Mouse (Mus musculus): ENCODE results near the gene Capn10. TPM values are rescaled to one million over a fixed set of nuclear protein-coding genes. Genes with fewer than 3 reads are reported as not detected.

Gene Capn10
- 43.1 and 50.8 TPM in 2 replicates for polyA plus RNA-seq (2016; fragmentation: Nextera tagmentation; extraction: Ambion mirVana)

GRCm38 (mm10) chr1:92934182-92934827 is at the start of gene Capn10:
Gene Capn10 (plus strand): TSS chr1:92934376.
- Histone ChIP-seq H3K27ac (replicated peaks) (peak within 1 kb of the TSS; percentile 92), H3K9me3 (replicated peaks) (no peaks in the 10 kb centered on the region; the same call in 1 of the 2 replicates), H3K36me3 (peaks cover 18% of the 10 kb centered on the region), H3K4me3 (peak within 1 kb of the TSS; percentile 82), H3K4me1 (peaks cover 36% of the 10 kb centered on the region), H3K27me3 (ENCODE audit: low read depth, poor library complexity, severe bottlenecking) (no peaks in the 10 kb centered on the region)
- WGBS, result under 1% methylated on average over 45 of the region's 45 CpGs
- peak; percentile 97 for DNase-seq (ENCODE audit: low spot score)

GRCm38 (mm10) chr1:92888901-92889655 is 45.1 kb upstream of the Capn10 start:
- H3K36me3 ChIP-seq, result no peaks in the 10 kb centered on the region
- 73% methylated on average over 7 of the region's 7 CpGs for WGBS
- H3K27ac ChIP-seq (replicated peaks), result no peak overlapping the region; the same call in 1 of the 2 replicates
- no peaks in the 10 kb centered on the region for H3K4me1 ChIP-seq
- H3K27me3 ChIP-seq (ENCODE audit: low read depth, poor library complexity, severe bottlenecking), result no peaks in the 10 kb centered on the region
- DNase-seq (ENCODE audit: low spot score), result no peak
- H3K9me3 ChIP-seq (replicated peaks), result no peaks in the 10 kb centered on the region
- no peak overlapping the region for H3K4me3 ChIP-seq

GRCm38 (mm10) chr1:92892791-92893190 is 41.4 kb upstream of the Capn10 start:
- H3K9me3 ChIP-seq (replicated peaks), result no peaks in the 10 kb centered on the region
- WGBS, result 70% methylated on average over 3 of the region's 3 CpGs
- no peak for DNase-seq (ENCODE audit: low spot score)
- H3K4me3 ChIP-seq, result no peak overlapping the region
- no peak overlapping the region for H3K27ac ChIP-seq (replicated peaks)
- peaks cover 5% of the 10 kb centered on the region; the same call in 1 of the 2 replicates for H3K27me3 ChIP-seq (ENCODE audit: low read depth, poor library complexity, severe bottlenecking)
- H3K36me3 ChIP-seq, result no peaks in the 10 kb centered on the region
- no peaks in the 10 kb centered on the region for H3K4me1 ChIP-seq

GRCm38 (mm10) chr1:92893896-92894295 is 40.3 kb upstream of the Capn10 start:
- Histone ChIP-seq H3K27me3 (ENCODE audit: low read depth, poor library complexity, severe bottlenecking) (peaks cover 12% of the 10 kb centered on the region; the same call in 1 of the 2 replicates), H3K27ac (replicated peaks) (no peak overlapping the region), H3K4me3 (no peak overlapping the region), H3K4me1 (no peaks in the 10 kb centered on the region), H3K9me3 (replicated peaks) (no peaks in the 10 kb centered on the region), H3K36me3 (no peaks in the 10 kb centered on the region)
- WGBS, result 75% methylated on average over 3 of the region's 3 CpGs
- DNase-seq (ENCODE audit: low spot score), result no peak

- DNase-seq (ENCODE audit: low spot score), result peak; percentile 82
- Histone ChIP-seq H3K4me1 (no peaks in the 10 kb centered on the region), H3K27ac (replicated peaks) (no peak overlapping the region), H3K9me3 (replicated peaks) (no peaks in the 10 kb centered on the region), H3K36me3 (no peaks in the 10 kb centered on the region), H3K4me3 (no peak overlapping the region), H3K27me3 (ENCODE audit: low read depth, poor library complexity, severe bottlenecking) (peaks cover 23% of the 10 kb centered on the region)
- 10% methylated on average over 3 of the region's 3 CpGs for WGBS
Observed at GRCm38 (mm10) chr1:92895089-92895488, 39.1 kb upstream of the Capn10 start.

GRCm38 (mm10) chr1:92902786-92903185 is 31.4 kb upstream of the Capn10 start, which contains the start of gene Ankmy1:
Gene Ankmy1 (minus strand): TSS chr1:92902906.
- Histone ChIP-seq H3K36me3 (no peaks in the 10 kb centered on the region), H3K4me1 (peaks cover 31% of the 10 kb centered on the region), H3K9me3 (replicated peaks) (no peaks in the 10 kb centered on the region), H3K27ac (replicated peaks) (no peak within 1 kb of the TSS), H3K27me3 (ENCODE audit: low read depth, poor library complexity, severe bottlenecking) (peaks cover 55% of the 10 kb centered on the region), H3K4me3 (peak within 1 kb of the TSS; percentile 48)
- 1% methylated on average over 15 of the region's 15 CpGs for WGBS
- peak; percentile 78 for DNase-seq (ENCODE audit: low spot score)

GRCm38 (mm10) chr1:92903627-92904026 is 30.5 kb upstream of the Capn10 start:
- no peak for DNase-seq (ENCODE audit: low spot score)
- Histone ChIP-seq H3K9me3 (replicated peaks) (no peaks in the 10 kb centered on the region), H3K36me3 (no peaks in the 10 kb centered on the region), H3K27ac (replicated peaks) (no peak overlapping the region), H3K4me3 (no peak overlapping the region), H3K4me1 (peaks cover 35% of the 10 kb centered on the region), H3K27me3 (ENCODE audit: low read depth, poor library complexity, severe bottlenecking) (peaks cover 59% of the 10 kb centered on the region)
- 78% methylated on average over 4 of the region's 4 CpGs for WGBS

- Histone ChIP-seq H3K27me3 (ENCODE audit: low read depth, poor library complexity, severe bottlenecking) (peaks cover 54% of the 10 kb centered on the region), H3K4me1 (peaks cover 48% of the 10 kb centered on the region), H3K36me3 (no peaks in the 10 kb centered on the region), H3K9me3 (replicated peaks) (no peaks in the 10 kb centered on the region), H3K4me3 (no peak overlapping the region), H3K27ac (replicated peaks) (no peak overlapping the region)
- no peak for DNase-seq (ENCODE audit: low spot score)
- 91% methylated on average over 2 of the region's 2 CpGs for WGBS
Observed at GRCm38 (mm10) chr1:92905703-92906310, 28.4 kb upstream of the Capn10 start.

GRCm38 (mm10) chr1:92906779-92907631 is 27.2 kb upstream of the Capn10 start, which contains the start of gene Dusp28:
Gene Dusp28 (plus strand): TSS chr1:92906981.
- Histone ChIP-seq H3K4me3 (peak within 1 kb of the TSS; percentile 68), H3K27ac (replicated peaks) (peak within 1 kb of the TSS; percentile 86), H3K9me3 (replicated peaks) (no peaks in the 10 kb centered on the region), H3K27me3 (ENCODE audit: low read depth, poor library complexity, severe bottlenecking) (peaks cover 42% of the 10 kb centered on the region), H3K36me3 (no peaks in the 10 kb centered on the region), H3K4me1 (peaks cover 58% of the 10 kb centered on the region)
- WGBS, result under 1% methylated on average over 79 of the region's 81 CpGs
- peak; percentile 92 for DNase-seq (ENCODE audit: low spot score)

GRCm38 (mm10) chr1:92907632-92908360 is 26.4 kb upstream of the Capn10 start:
- no peaks in the 10 kb centered on the region for H3K9me3 ChIP-seq (replicated peaks)
- peaks cover 59% of the 10 kb centered on the region for H3K4me1 ChIP-seq
- peak overlapping the region; percentile 86 for H3K27ac ChIP-seq (replicated peaks)
- WGBS, result 48% methylated on average over 20 of the region's 20 CpGs
- H3K4me3 ChIP-seq, result peak overlapping the region; percentile 68
- peaks cover 36% of the 10 kb centered on the region for H3K27me3 ChIP-seq (ENCODE audit: low read depth, poor library complexity, severe bottlenecking)
- DNase-seq (ENCODE audit: low spot score), result no peak
- H3K36me3 ChIP-seq, result no peaks in the 10 kb centered on the region

- Histone ChIP-seq H3K4me1 (peaks cover 55% of the 10 kb centered on the region), H3K27me3 (ENCODE audit: low read depth, poor library complexity, severe bottlenecking) (peaks cover 27% of the 10 kb centered on the region), H3K27ac (replicated peaks) (no peak overlapping the region), H3K4me3 (no peak overlapping the region), H3K9me3 (replicated peaks) (no peaks in the 10 kb centered on the region), H3K36me3 (peaks cover 2% of the 10 kb centered on the region; the same call in 1 of the 2 replicates)
- DNase-seq (ENCODE audit: low spot score), result no peak
- 94% methylated on average over 3 of the region's 3 CpGs for WGBS
Observed at GRCm38 (mm10) chr1:92908664-92909063, 25.5 kb upstream of the Capn10 start.

Measured in midbrain, embryonic 10.5 days (tissue).